Mouse (Mus musculus): ENCODE measurements around the gene Cd164l2. TPM values are rescaled to one million over a fixed set of nuclear protein-coding genes. Genes with fewer than 3 reads are reported as not detected.

The Cd164l2 gene
- polyA plus RNA-seq, 1 experiment from 2014 or later: 0.28 TPM

- no peak for ATAC-seq (replicated peaks; ENCODE audit: insufficient number of reproducible peaks, insufficient read depth, low FRiP score, low read depth)
- H3K27me3 ChIP-seq: peaks cover 40% of the 10 kb centered on the region
- WGBS: 77% methylated on average over 12 of the region's 12 CpGs
Observed at GRCm38 (mm10) chr4:133257798-133258408, 46.0 kb downstream of the Cd164l2 start.

GRCm38 (mm10) chr4:133261641-133262374 is 49.9 kb downstream of the Cd164l2 start:
- no peak overlapping the region for H3K27ac ChIP-seq
- peaks cover 25% of the 10 kb centered on the region for H3K36me3 ChIP-seq
- no peak for ATAC-seq (replicated peaks; ENCODE audit: insufficient number of reproducible peaks, insufficient read depth, low FRiP score, low read depth)
- no peak overlapping the region for H3K9ac ChIP-seq
- WGBS: 46% methylated on average over 10 of the region's 10 CpGs
- peaks cover 18% of the 10 kb centered on the region for H3K27me3 ChIP-seq
- H3K4me1 ChIP-seq (replicated peaks): peaks cover 3% of the 10 kb centered on the region; the same call in 1 of the 2 replicates
- no peak overlapping the region; the same call in 1 of the 2 replicates for H3K4me3 ChIP-seq
- H3K9me3 ChIP-seq (replicated peaks): no peaks in the 10 kb centered on the region
- H3K4me2 ChIP-seq: peak overlapping the region; percentile 26; the same call in 1 of the 2 replicates

More at GRCm38 (mm10) chr4:133257798-133258408, 46.0 kb downstream of the Cd164l2 start:
- no peak overlapping the region for H3K4me3 ChIP-seq
- H3K9me3 ChIP-seq (replicated peaks): no peaks in the 10 kb centered on the region
- peaks cover 7% of the 10 kb centered on the region; the same call in 1 of the 2 replicates for H3K4me1 ChIP-seq (replicated peaks)
- no peak overlapping the region for H3K27ac ChIP-seq
- no peak overlapping the region for H3K9ac ChIP-seq
- no peak overlapping the region for H3K4me2 ChIP-seq
- no peaks in the 10 kb centered on the region for H3K36me3 ChIP-seq

- 59% methylated on average over 7 of the region's 7 CpGs for WGBS
- H3K4me1 ChIP-seq (replicated peaks): no peaks in the 10 kb centered on the region
- peaks cover 30% of the 10 kb centered on the region for H3K36me3 ChIP-seq
- H3K27ac ChIP-seq: no peak overlapping the region
- ATAC-seq (replicated peaks; ENCODE audit: insufficient number of reproducible peaks, insufficient read depth, low FRiP score, low read depth): no peak
- no peak overlapping the region for H3K9ac ChIP-seq
- no peak overlapping the region; the same call in 1 of the 2 replicates for H3K4me3 ChIP-seq
- no peaks in the 10 kb centered on the region for H3K9me3 ChIP-seq (replicated peaks)
- peak overlapping the region; percentile 26; the same call in 1 of the 2 replicates for H3K4me2 ChIP-seq
- peaks cover 12% of the 10 kb centered on the region; the same call in 1 of the 2 replicates for H3K27me3 ChIP-seq
Observed at GRCm38 (mm10) chr4:133262375-133262765, 50.4 kb downstream of the Cd164l2 start.

GRCm38 (mm10) chr4:133262882-133263281 is 51.0 kb downstream of the Cd164l2 start, which contains the start of gene Sytl1:
TSS of gene Sytl1 (minus strand) at chr4:133263113.
- H3K36me3 ChIP-seq: peaks cover 36% of the 10 kb centered on the region
- H3K4me2 ChIP-seq: peak within 1 kb of the TSS; percentile 26; the same call in 1 of the 2 replicates
- no peak within 1 kb of the TSS; the same call in 1 of the 2 replicates for H3K4me3 ChIP-seq
- H3K4me1 ChIP-seq (replicated peaks): no peaks in the 10 kb centered on the region
- H3K27ac ChIP-seq: no peak within 1 kb of the TSS
- H3K9me3 ChIP-seq (replicated peaks): no peaks in the 10 kb centered on the region
- peaks cover 7% of the 10 kb centered on the region; the same call in 1 of the 2 replicates for H3K27me3 ChIP-seq
- no peak within 1 kb of the TSS for H3K9ac ChIP-seq
- WGBS: 27% methylated on average over 7 of the region's 7 CpGs
- no peak for ATAC-seq (replicated peaks; ENCODE audit: insufficient number of reproducible peaks, insufficient read depth, low FRiP score, low read depth)

- Histone ChIP-seq H3K4me3 (no peak overlapping the region), H3K4me2 (no peak overlapping the region), H3K9me3 (replicated peaks) (no peaks in the 10 kb centered on the region), H3K36me3 (peaks cover 44% of the 10 kb centered on the region), H3K27me3 (0 out of 2 replicates have a peak, but pooled peaks cover 4% of the 10 kb centered on the region), H3K9ac (no peak overlapping the region), H3K27ac (no peak overlapping the region), H3K4me1 (replicated peaks) (no peaks in the 10 kb centered on the region)
- no peak for ATAC-seq (replicated peaks; ENCODE audit: insufficient number of reproducible peaks, insufficient read depth, low FRiP score, low read depth)
- WGBS: 88% methylated on average over 5 of the region's 5 CpGs
Observed at GRCm38 (mm10) chr4:133263756-133264155, 51.8 kb downstream of the Cd164l2 start.

GRCm38 (mm10) chr4:133264559-133264958 is 52.6 kb downstream of the Cd164l2 start:
- Histone ChIP-seq H3K27ac (no peak overlapping the region), H3K36me3 (peaks cover 49% of the 10 kb centered on the region), H3K9me3 (replicated peaks) (no peaks in the 10 kb centered on the region), H3K4me1 (replicated peaks) (no peaks in the 10 kb centered on the region; the same call in none of the 2 replicates), H3K9ac (no peak overlapping the region), H3K4me3 (no peak overlapping the region), H3K4me2 (no peak overlapping the region), H3K27me3 (no peaks in the 10 kb centered on the region)
- 91% methylated on average over 2 of the region's 2 CpGs for WGBS
- ATAC-seq (replicated peaks; ENCODE audit: insufficient number of reproducible peaks, insufficient read depth, low FRiP score, low read depth): no peak

- Histone ChIP-seq H3K4me1 (replicated peaks) (peaks cover 4% of the 10 kb centered on the region), H3K36me3 (peaks cover 49% of the 10 kb centered on the region), H3K4me2 (no peak overlapping the region), H3K4me3 (no peak overlapping the region), H3K9me3 (replicated peaks) (no peaks in the 10 kb centered on the region), H3K27ac (no peak overlapping the region), H3K27me3 (no peaks in the 10 kb centered on the region), H3K9ac (no peak overlapping the region)
- ATAC-seq (replicated peaks; ENCODE audit: insufficient number of reproducible peaks, insufficient read depth, low FRiP score, low read depth): no peak
- 82% methylated on average over 3 of the region's 3 CpGs for WGBS
Observed at GRCm38 (mm10) chr4:133265297-133265696, 53.4 kb downstream of the Cd164l2 start.

GRCm38 (mm10) chr4:133265759-133266158 is 53.8 kb downstream of the Cd164l2 start:
- H3K4me1 ChIP-seq (replicated peaks): peaks cover 4% of the 10 kb centered on the region
- peaks cover 53% of the 10 kb centered on the region for H3K36me3 ChIP-seq
- H3K9ac ChIP-seq: no peak overlapping the region
- no peak overlapping the region for H3K4me3 ChIP-seq
- H3K4me2 ChIP-seq: no peak overlapping the region
- no peak for ATAC-seq (replicated peaks; ENCODE audit: insufficient number of reproducible peaks, insufficient read depth, low FRiP score, low read depth)
- H3K27ac ChIP-seq: no peak overlapping the region
- no peaks in the 10 kb centered on the region for H3K9me3 ChIP-seq (replicated peaks)
- no peaks in the 10 kb centered on the region for H3K27me3 ChIP-seq
- WGBS: 85% methylated on average over 4 of the region's 4 CpGs

GRCm38 (mm10) chr4:133266248-133266880 is 54.4 kb downstream of the Cd164l2 start:
- no peak overlapping the region for H3K27ac ChIP-seq
- H3K9me3 ChIP-seq (replicated peaks): no peaks in the 10 kb centered on the region
- H3K27me3 ChIP-seq: no peaks in the 10 kb centered on the region
- H3K4me3 ChIP-seq: no peak overlapping the region
- peaks cover 53% of the 10 kb centered on the region for H3K36me3 ChIP-seq
- no peak overlapping the region for H3K4me2 ChIP-seq
- 90% methylated on average over 12 of the region's 12 CpGs for WGBS
- no peak overlapping the region for H3K9ac ChIP-seq
- no peak for ATAC-seq (replicated peaks; ENCODE audit: insufficient number of reproducible peaks, insufficient read depth, low FRiP score, low read depth)
- H3K4me1 ChIP-seq (replicated peaks): peaks cover 4% of the 10 kb centered on the region

GRCm38 (mm10) chr4:133268931-133269330 is 57.0 kb downstream of the Cd164l2 start:
- no peak overlapping the region for H3K4me2 ChIP-seq
- no peak for ATAC-seq (replicated peaks; ENCODE audit: insufficient number of reproducible peaks, insufficient read depth, low FRiP score, low read depth)
- no peaks in the 10 kb centered on the region for H3K27me3 ChIP-seq
- no peak overlapping the region for H3K27ac ChIP-seq
- peaks cover 53% of the 10 kb centered on the region for H3K36me3 ChIP-seq
- H3K4me3 ChIP-seq: no peak overlapping the region
- 84% methylated on average over 3 of the region's 3 CpGs for WGBS
- no peak overlapping the region for H3K9ac ChIP-seq
- no peaks in the 10 kb centered on the region for H3K9me3 ChIP-seq (replicated peaks)
- H3K4me1 ChIP-seq (replicated peaks): peaks cover 7% of the 10 kb centered on the region

- Histone ChIP-seq H3K4me3 (no peak overlapping the region), H3K9ac (no peak overlapping the region), H3K4me2 (no peak overlapping the region), H3K4me1 (replicated peaks) (peaks cover 7% of the 10 kb centered on the region), H3K36me3 (peaks cover 50% of the 10 kb centered on the region), H3K27ac (no peak overlapping the region), H3K27me3 (no peaks in the 10 kb centered on the region), H3K9me3 (replicated peaks) (no peaks in the 10 kb centered on the region)
- 76% methylated on average over 3 of the region's 3 CpGs for whole genome bisulfite sequencing
- no peak for ATAC-seq (replicated peaks; ENCODE audit: insufficient number of reproducible peaks, insufficient read depth, low FRiP score, low read depth)
Observed at GRCm38 (mm10) chr4:133269596-133269995, 57.7 kb downstream of the Cd164l2 start.

Data from heart, embryonic 15.5 days (tissue).